Mouse (Mus musculus): Measurements from ENCODE around the gene Arhgap8. TPM values are rescaled to one million over a fixed set of nuclear protein-coding genes. Genes with fewer than 3 reads are reported as not detected.
"Not testable (repeated sequence)": the region's sequence is repeated elsewhere in the genome, so short reads cannot be mapped to it uniquely, and the experiment has no call there.

Arhgap8 gene
- polyA plus RNA-seq, 1 experiment from 2014 or later, result 0.46 TPM

DNA sequence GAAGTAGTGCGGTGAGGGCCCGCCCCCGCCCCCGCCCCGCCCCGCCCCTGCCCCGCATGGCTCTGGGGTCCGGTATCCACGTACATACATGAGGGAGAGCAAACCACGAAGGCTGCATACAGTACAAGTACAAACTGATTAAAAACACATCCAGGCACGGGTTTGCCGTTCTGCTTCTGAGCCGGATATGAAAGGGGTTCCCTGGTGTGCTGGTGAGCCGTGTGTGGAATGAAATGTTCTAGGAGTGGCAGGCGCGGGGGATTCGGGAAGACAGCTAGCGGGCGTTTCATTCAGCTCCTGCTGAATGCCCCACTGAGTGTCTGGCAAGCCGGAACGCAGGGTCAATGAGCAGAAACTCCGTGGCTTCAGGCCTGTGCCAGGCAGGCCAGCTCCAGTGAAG, 36.6 kb downstream of the Arhgap8 start:
- peak; percentile 84 for DNase-seq
- Histone ChIP-seq H3K4me2 (ENCODE audit: low read length) (peak overlapping the region; percentile 62), H3K4me1 (ENCODE audit: control insufficient read depth, insufficient read depth, low read length) (peaks cover 17% of the 10 kb centered on the region), H3K27me3 (ENCODE audit: control insufficient read depth, insufficient read depth, low read length) (peaks cover 8% of the 10 kb centered on the region; the same call in 1 of the 2 replicates), H3K27ac (replicated peaks; ENCODE audit: low read depth, low read length) (peak overlapping the region; percentile 60; the same call in 1 of the 2 replicates), H3K9ac (replicated peaks; ENCODE audit: low read length) (peak overlapping the region; percentile 39), H3K4me3 (replicated peaks; ENCODE audit: low read depth, low read length) (peak overlapping the region; percentile 28), H3K36me3 (ENCODE audit: control insufficient read depth, insufficient read depth, low read length) (no peaks in the 10 kb centered on the region), H3K9me3 (ENCODE audit: control insufficient read depth, low read length) (no peaks in the 10 kb centered on the region)
- ATAC-seq (ENCODE audit: low FRiP score, low TSS enrichment), result 0 out of 2 replicates have a peak, but pooled peaks have one; percentile 40
- 1% methylated on average over 22 of the region's 22 CpGs for WGBS

DNA sequence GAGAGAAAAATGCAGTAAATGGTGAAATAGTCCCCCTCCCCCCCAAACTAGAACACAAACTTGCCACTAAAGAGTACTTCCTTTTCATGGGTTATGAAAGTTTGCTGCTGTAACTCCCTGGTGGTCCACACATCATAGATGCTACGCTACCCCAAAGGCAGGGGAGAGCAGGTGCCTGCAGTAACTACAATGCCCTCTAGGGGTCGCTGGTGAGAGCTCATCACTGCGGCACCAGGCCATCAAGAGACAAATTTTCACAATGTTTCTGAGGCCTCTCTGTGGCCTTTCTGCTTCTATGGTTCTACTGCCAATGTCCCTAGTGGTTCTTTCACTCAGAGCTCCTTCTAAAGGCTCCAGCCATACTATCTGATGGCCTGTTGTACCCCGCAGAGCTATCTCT, 38.6 kb downstream of the Arhgap8 start:
- no peak overlapping the region for H3K27ac ChIP-seq (replicated peaks; ENCODE audit: low read depth, low read length)
- H3K27me3 ChIP-seq (ENCODE audit: control insufficient read depth, insufficient read depth, low read length), result peaks cover 8% of the 10 kb centered on the region; the same call in 1 of the 2 replicates
- WGBS, result 22% methylated on average over 4 of the region's 4 CpGs
- no peaks in the 10 kb centered on the region for H3K36me3 ChIP-seq (ENCODE audit: control insufficient read depth, insufficient read depth, low read length)
- no peak overlapping the region for H3K4me3 ChIP-seq (replicated peaks; ENCODE audit: low read depth, low read length)
- H3K9ac ChIP-seq (replicated peaks; ENCODE audit: low read length), result no peak overlapping the region
- no peak overlapping the region for H3K4me2 ChIP-seq (ENCODE audit: low read length)
- no peak for ATAC-seq (ENCODE audit: low FRiP score, low TSS enrichment)
- no peaks in the 10 kb centered on the region for H3K9me3 ChIP-seq (ENCODE audit: control insufficient read depth, low read length)
- peak; percentile 73 for DNase-seq
- peaks cover 27% of the 10 kb centered on the region for H3K4me1 ChIP-seq (ENCODE audit: control insufficient read depth, insufficient read depth, low read length)

DNA sequence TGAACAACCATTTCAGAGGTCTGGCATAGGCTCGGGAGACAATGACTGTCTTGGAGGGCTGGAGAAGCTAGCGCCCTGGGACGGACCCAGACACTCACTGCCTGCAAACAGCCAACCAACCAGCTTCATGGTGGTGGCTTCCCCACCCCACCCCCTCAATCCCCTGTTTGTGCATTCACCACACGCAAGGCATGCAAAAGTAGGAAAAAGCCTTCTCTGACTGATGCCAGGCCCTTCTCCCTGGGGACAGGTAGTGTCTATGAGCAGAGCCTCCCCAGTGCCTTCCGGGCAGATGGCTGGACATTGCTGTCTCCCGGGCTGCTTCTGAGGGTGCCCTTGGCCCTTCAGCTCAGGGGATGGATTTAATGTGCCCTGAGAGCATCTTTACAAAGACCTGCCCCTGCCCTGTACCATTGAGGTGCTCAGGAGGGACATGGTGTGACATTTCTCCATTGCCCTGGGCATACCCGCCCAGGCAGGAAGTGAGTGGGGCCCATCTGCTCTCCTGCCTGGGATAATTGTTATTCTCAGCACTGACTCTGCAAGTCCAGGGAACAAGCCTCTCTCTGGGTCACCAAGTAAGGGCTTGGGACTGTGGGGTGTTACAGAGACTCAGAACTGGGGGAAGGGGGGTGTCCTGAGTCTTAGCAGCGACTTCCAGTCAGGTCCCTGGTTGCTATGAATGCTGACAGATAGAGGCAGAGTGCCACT, 43.0 kb downstream of the Arhgap8 start:
- 39% methylated on average over 8 of the region's 8 CpGs for whole genome bisulfite sequencing
- Histone ChIP-seq H3K27me3 (ENCODE audit: control insufficient read depth, insufficient read depth, low read length) (peaks cover 5% of the 10 kb centered on the region; the same call in 1 of the 2 replicates), H3K4me3 (replicated peaks; ENCODE audit: low read depth, low read length) (no peak overlapping the region), H3K27ac (replicated peaks; ENCODE audit: low read depth, low read length) (peak overlapping the region; percentile 49; the same call in 1 of the 2 replicates), H3K36me3 (ENCODE audit: control insufficient read depth, insufficient read depth, low read length) (no peaks in the 10 kb centered on the region), H3K4me1 (ENCODE audit: control insufficient read depth, insufficient read depth, low read length) (peaks cover 10% of the 10 kb centered on the region), H3K9me3 (ENCODE audit: control insufficient read depth, low read length) (no peaks in the 10 kb centered on the region), H3K4me2 (ENCODE audit: low read length) (no peak overlapping the region), H3K9ac (replicated peaks; ENCODE audit: low read length) (no peak overlapping the region)
- DNase-seq, result peak; percentile 73
- no peak for ATAC-seq (ENCODE audit: low FRiP score, low TSS enrichment)

DNA sequence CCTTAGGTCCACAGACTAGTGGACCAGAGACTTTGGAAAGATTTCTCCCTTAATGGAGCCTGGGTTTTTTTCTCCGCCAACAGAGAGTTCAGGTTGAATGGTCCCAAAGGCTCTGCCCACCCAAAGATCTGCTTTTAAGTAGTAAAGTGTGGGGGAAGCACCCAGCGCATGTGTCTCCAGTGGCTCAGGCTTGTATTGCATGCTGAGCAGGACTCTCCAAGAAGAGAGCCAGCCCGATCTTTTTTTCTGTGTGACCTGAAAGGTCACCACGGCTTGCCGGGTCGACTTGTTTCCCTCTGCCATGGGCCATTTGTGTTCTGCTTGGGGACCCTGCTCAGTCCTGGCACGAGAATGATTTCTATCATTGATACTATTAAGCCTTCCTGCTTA, 43.6 kb downstream of the Arhgap8 start:
- Histone ChIP-seq H3K4me1 (ENCODE audit: control insufficient read depth, insufficient read depth, low read length) (peaks cover 10% of the 10 kb centered on the region), H3K9me3 (ENCODE audit: control insufficient read depth, low read length) (no peaks in the 10 kb centered on the region), H3K27ac (replicated peaks; ENCODE audit: low read depth, low read length) (peak overlapping the region; percentile 8; the same call in 1 of the 2 replicates), H3K4me3 (replicated peaks; ENCODE audit: low read depth, low read length) (no peak overlapping the region), H3K9ac (replicated peaks; ENCODE audit: low read length) (no peak overlapping the region), H3K4me2 (ENCODE audit: low read length) (no peak overlapping the region), H3K36me3 (ENCODE audit: control insufficient read depth, insufficient read depth, low read length) (no peaks in the 10 kb centered on the region), H3K27me3 (ENCODE audit: control insufficient read depth, insufficient read depth, low read length) (no peaks in the 10 kb centered on the region)
- 9% methylated on average over 7 of the region's 7 CpGs for WGBS
- ATAC-seq (ENCODE audit: low FRiP score, low TSS enrichment) (no peak), DNase-seq (no peak)

DNA sequence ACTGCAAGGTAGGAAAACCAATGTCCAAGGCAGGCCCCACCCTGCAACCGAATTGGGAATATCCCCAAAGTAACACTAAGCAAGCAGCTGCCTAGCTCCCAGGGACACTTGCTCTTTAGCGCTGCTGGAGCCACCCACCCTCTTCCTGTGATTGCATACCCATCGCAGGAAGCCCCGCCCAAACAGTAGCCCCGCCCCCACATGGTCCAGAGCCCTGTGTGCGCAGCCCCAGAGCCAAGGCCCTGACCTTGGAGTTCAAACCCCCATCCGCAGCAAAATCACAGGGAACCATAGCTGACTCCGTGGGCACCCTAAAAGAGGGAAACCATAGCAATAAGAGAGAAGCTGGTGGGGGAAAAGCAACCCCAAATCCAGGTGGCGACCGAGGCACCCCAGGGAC, 46.8 kb downstream of the Arhgap8 start:
- Histone ChIP-seq H3K9me3 (ENCODE audit: control insufficient read depth, low read length) (no peaks in the 10 kb centered on the region), H3K9ac (replicated peaks; ENCODE audit: low read length) (no peak overlapping the region), H3K4me3 (replicated peaks; ENCODE audit: low read depth, low read length) (no peak overlapping the region), H3K4me1 (ENCODE audit: control insufficient read depth, insufficient read depth, low read length) (peaks cover 10% of the 10 kb centered on the region), H3K27ac (replicated peaks; ENCODE audit: low read depth, low read length) (no peak overlapping the region), H3K36me3 (ENCODE audit: control insufficient read depth, insufficient read depth, low read length) (no peaks in the 10 kb centered on the region), H3K27me3 (ENCODE audit: control insufficient read depth, insufficient read depth, low read length) (no peaks in the 10 kb centered on the region), H3K4me2 (ENCODE audit: low read length) (no peak overlapping the region)
- no peak for ATAC-seq (ENCODE audit: low FRiP score, low TSS enrichment)
- WGBS, result 48% methylated on average over 10 of the region's 10 CpGs
- DNase-seq, result no peak

DNA sequence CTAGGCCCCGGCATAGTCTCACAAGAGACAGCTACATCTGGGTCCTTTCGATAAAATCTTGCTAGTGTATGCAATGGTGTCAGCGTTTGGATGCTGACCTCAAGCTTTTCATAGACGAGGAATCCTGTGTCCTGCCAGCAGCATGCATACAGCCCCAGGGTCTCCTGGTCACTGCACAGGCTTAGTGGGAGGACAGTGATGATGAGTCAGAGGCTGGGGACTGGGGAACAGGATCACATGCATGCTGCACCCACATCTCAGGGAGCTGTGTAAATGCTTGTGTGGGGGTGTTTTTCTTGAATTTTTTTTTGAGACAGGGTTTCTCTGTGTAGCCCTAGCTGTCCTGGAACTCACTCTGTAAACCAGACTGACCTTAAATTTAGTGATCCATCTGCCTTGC, 48.7 kb downstream of the Arhgap8 start:
- WGBS, result 78% methylated on average over 3 of the region's 4 CpGs
- not testable (repeated sequence) for H3K4me3 ChIP-seq (replicated peaks; ENCODE audit: low read depth, low read length); H3K4me2 ChIP-seq (ENCODE audit: low read length); H3K9me3 ChIP-seq (ENCODE audit: control insufficient read depth, low read length); DNase-seq; H3K9ac ChIP-seq (replicated peaks; ENCODE audit: low read length); H3K27me3 ChIP-seq (ENCODE audit: control insufficient read depth, insufficient read depth, low read length); H3K4me1 ChIP-seq (ENCODE audit: control insufficient read depth, insufficient read depth, low read length); ATAC-seq (ENCODE audit: low FRiP score, low TSS enrichment); H3K27ac ChIP-seq (replicated peaks; ENCODE audit: low read depth, low read length); H3K36me3 ChIP-seq (ENCODE audit: control insufficient read depth, insufficient read depth, low read length)

DNA sequence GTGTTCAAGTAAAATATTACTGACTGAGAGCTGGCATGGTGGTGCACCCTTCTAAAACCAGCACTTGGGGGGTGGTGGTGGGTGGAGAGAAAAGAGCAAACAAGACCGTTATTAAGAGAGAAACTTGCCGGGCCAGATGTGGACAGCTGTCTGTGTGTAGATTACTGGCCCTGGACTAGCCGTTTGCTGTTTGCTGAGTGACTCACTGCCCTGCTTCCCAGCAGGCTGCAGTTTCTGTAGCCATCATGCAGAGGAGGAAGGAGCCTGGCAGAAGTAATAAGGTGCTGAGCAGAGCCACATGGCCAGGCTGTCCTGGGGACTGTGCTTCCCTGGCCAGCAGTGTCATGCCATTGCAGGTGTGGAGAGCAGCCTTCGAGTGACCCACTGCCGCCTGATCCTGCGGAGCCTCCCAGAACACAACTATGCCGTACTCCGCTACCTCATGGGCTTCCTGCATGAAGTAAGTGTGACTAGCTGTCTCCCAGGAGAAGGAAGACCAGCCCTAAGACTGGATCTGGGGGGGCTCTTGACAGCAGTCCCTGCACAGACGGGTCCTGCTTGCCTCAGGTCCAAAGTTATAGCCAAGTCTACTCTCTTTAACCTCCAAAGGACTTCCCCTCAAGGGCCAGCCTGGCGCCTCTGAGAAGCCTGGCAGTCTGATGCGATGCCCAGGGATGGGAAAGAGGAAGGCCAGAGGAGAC, 49.9 kb downstream of the Arhgap8 start:
- no peaks in the 10 kb centered on the region for H3K9me3 ChIP-seq (ENCODE audit: control insufficient read depth, low read length)
- no peaks in the 10 kb centered on the region for H3K36me3 ChIP-seq (ENCODE audit: control insufficient read depth, insufficient read depth, low read length)
- ATAC-seq (ENCODE audit: low FRiP score, low TSS enrichment) (no peak), DNase-seq (no peak)
- WGBS, result 86% methylated on average over 11 of the region's 11 CpGs
- no peak overlapping the region for H3K4me3 ChIP-seq (replicated peaks; ENCODE audit: low read depth, low read length)
- H3K27ac ChIP-seq (replicated peaks; ENCODE audit: low read depth, low read length), result no peak overlapping the region
- no peaks in the 10 kb centered on the region; the same call in 1 of the 2 replicates for H3K4me1 ChIP-seq (ENCODE audit: control insufficient read depth, insufficient read depth, low read length)
- H3K4me2 ChIP-seq (ENCODE audit: low read length), result no peak overlapping the region
- H3K9ac ChIP-seq (replicated peaks; ENCODE audit: low read length), result no peak overlapping the region
- H3K27me3 ChIP-seq (ENCODE audit: control insufficient read depth, insufficient read depth, low read length), result no peaks in the 10 kb centered on the region

DNA sequence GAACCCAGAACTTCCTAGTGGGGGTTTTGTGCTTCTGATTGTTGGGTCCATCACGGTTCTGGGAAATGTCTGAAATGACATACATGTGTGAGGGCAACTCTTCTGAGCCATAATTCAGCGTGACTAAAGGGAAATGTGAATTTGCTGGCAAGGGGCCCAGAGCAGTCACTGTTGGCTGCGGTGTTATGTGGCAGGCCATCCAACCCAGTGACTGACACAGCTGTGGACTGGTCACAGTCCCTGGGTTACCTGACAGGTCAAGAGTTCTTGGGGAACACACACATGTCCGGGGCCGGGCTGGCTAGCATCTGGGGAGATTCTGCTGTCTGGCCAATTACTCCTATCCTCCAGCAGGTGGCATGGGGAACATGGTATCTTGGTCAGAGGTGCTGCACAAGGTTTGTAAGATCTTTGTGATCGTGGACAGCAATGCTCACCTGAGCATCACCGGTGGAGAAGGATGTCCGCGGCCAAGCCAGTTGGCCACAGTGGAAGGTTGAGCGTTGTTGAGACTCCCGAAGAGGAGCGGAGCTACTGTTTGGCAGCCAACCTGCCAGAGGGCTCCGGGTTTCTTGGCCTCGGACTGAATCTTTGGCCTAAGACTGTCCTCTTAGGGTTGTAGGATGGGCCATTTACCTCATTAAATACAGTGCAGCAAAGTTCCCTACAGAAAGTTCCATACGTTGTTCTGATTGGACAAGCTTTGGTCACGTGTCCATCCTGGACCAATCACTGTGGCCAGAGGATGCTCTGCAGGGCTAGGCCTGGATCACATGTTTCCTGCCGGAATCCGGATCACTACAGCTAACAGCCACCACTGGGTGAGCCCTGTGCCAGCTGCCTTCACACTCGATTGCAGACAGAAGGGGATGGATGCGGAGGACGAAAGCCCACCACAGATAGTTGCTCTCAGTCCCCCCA, 52.6 kb downstream of the Arhgap8 start:
- ATAC-seq (ENCODE audit: low FRiP score, low TSS enrichment) (no peak), DNase-seq (peak; percentile 63)
- Histone ChIP-seq H3K4me3 (replicated peaks; ENCODE audit: low read depth, low read length) (no peak overlapping the region), H3K9me3 (ENCODE audit: control insufficient read depth, low read length) (no peaks in the 10 kb centered on the region), H3K27ac (replicated peaks; ENCODE audit: low read depth, low read length) (no peak overlapping the region), H3K36me3 (ENCODE audit: control insufficient read depth, insufficient read depth, low read length) (no peaks in the 10 kb centered on the region), H3K27me3 (ENCODE audit: control insufficient read depth, insufficient read depth, low read length) (no peaks in the 10 kb centered on the region), H3K9ac (replicated peaks; ENCODE audit: low read length) (no peak overlapping the region), H3K4me1 (ENCODE audit: control insufficient read depth, insufficient read depth, low read length) (peaks cover 9% of the 10 kb centered on the region), H3K4me2 (ENCODE audit: low read length) (no peak overlapping the region)
- WGBS, result 81% methylated on average over 21 of the region's 21 CpGs

All from midbrain, embryonic 14.5 days (tissue).